Mouse (Mus musculus): ENCODE measurements around the gene Rnf187.
"Not testable (repeated sequence)": the region's sequence is repeated elsewhere in the genome, so short reads cannot be mapped to it uniquely, and the experiment has no call there.

Rnf187 gene

GRCm38 (mm10) chr11:58965001-58965760 lies 26.5 kb upstream of the Rnf187 start:
- no peak for DNase-seq (ENCODE audit: low read depth, low spot score)

- DNase-seq (ENCODE audit: low read depth, low spot score): no peak
These were observed 25.5 kb upstream of the Rnf187 start for GRCm38 (mm10) chr11:58964216-58964615.

- DNase-seq (ENCODE audit: low read depth, low spot score): no peak
These were observed 24.8 kb upstream of the Rnf187 start for GRCm38 (mm10) chr11:58963543-58963942.

- no peak for DNase-seq (ENCODE audit: low read depth, low spot score)
These were observed 22.9 kb upstream of the Rnf187 start for GRCm38 (mm10) chr11:58961364-58962177.

- DNase-seq (ENCODE audit: low read depth, low spot score): no peak
These were observed 21.3 kb upstream of the Rnf187 start for GRCm38 (mm10) chr11:58959921-58960465.

GRCm38 (mm10) chr11:58959186-58959825 lies 20.6 kb upstream of the Rnf187 start:
- no peak for DNase-seq (ENCODE audit: low read depth, low spot score)

- no peak for DNase-seq (ENCODE audit: low read depth, low spot score)
These were observed 19.8 kb upstream of the Rnf187 start for GRCm38 (mm10) chr11:58958536-58958935.

- DNase-seq (ENCODE audit: low read depth, low spot score): no peak
These were observed 18.7 kb upstream of the Rnf187 start for GRCm38 (mm10) chr11:58957226-58957914.

- no peak for DNase-seq (ENCODE audit: low read depth, low spot score)
These were observed 17.1 kb upstream of the Rnf187 start for GRCm38 (mm10) chr11:58955868-58956257.

- DNase-seq (ENCODE audit: low read depth, low spot score): peak; percentile 87
These were observed 16.6 kb upstream of the Rnf187 start for GRCm38 (mm10) chr11:58955143-58955867.

- peak; percentile 89 for DNase-seq (ENCODE audit: low read depth, low spot score)
These were observed 15.9 kb upstream of the Rnf187 start, which contains the start of the genes Hist3h2a and Trim17 for GRCm38 (mm10) chr11:58954420-58955142. Gene Hist3h2a, plus strand, starts transcription at chr11:58954685. Gene Trim17, plus strand, starts transcription at chr11:58954685.

GRCm38 (mm10) chr11:58954170-58954419 lies 15.4 kb upstream of the Rnf187 start:
- DNase-seq (ENCODE audit: low read depth, low spot score): not testable (repeated sequence)

GRCm38 (mm10) chr11:58953351-58954169 lies 14.8 kb upstream of the Rnf187 start:
- no peak for DNase-seq (ENCODE audit: low read depth, low spot score)

GRCm38 (mm10) chr11:58951210-58951609 lies 12.5 kb upstream of the Rnf187 start:
- no peak for DNase-seq (ENCODE audit: low read depth, low spot score)

- no peak for DNase-seq (ENCODE audit: low read depth, low spot score)
These were observed 11.0 kb upstream of the Rnf187 start for GRCm38 (mm10) chr11:58949480-58950431.

- peak; percentile 77 for DNase-seq (ENCODE audit: low read depth, low spot score)
These were observed 10.1 kb upstream of the Rnf187 start, which contains the start of gene Hist3h2ba for GRCm38 (mm10) chr11:58948542-58949479. Gene Hist3h2ba, plus strand, starts transcription at chr11:58948920.
